Mouse (Mus musculus): ENCODE data around the gene Srsf6.

GRCm38 (mm10) chr2:162905902-162906301, 25.4 kb upstream of the Srsf6 start:
- TF ChIP-seq CTCF (IDR thresholded peaks at IDR 0.05; ENCODE audit: extremely low read depth, insufficient read length, insufficient replicate concordance, low read depth, low read length): no peak
- no peak for TF ChIP-seq POLR2A (IDR thresholded peaks at IDR 0.05; ENCODE audit: low read depth, low read length)
